Mouse (Mus musculus) megakaryocyte-erythroid progenitor cell, adult 5 weeks (primary cell): ENCODE data around the gene Ankrd66. TPM values are rescaled to one million over a fixed set of nuclear protein-coding genes. Genes with fewer than 3 reads are reported as not detected.

Experiments used
- polyA plus RNA-seq: library from polyadenylated mRNA; stranded (reverse); fragments of >175 nt; gene quantifications from 2 replicates; pipeline ENCODE4 v1.2.3, GENCODE M21; 2012

The Ankrd66 gene
- polyA plus RNA-seq, result not detected in 2 replicates

DNA sequence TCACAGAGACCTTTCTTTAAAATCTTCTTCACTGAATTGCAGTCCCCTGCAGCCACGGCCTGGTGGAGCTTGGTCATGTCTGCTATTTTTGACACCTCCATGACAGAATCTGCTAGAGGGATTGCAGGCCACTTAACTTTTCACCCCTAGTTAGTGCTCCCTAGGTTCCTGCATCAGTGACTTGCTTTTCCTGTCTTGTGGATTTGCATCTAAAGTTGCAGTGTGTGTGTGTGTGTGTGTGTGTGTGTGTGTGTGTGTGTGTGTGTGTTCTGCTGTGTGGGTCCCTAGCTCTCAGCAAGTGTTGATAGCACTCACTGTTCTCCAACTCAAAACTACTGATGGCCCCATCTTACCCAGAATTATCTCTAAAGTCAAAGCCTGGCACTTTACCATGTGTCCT, at the start of gene Ankrd66:
TSS of gene Ankrd66 (minus strand) at position 101 of the 400 bp plus-strand sequence.

GRCm38 (mm10) chr17:43567992-43568888, 24.8 kb upstream of the Ankrd66 start, which contains the start of gene Pla2g7:
Pla2g7 (plus strand) TSS chr17:43568098.

DNA sequence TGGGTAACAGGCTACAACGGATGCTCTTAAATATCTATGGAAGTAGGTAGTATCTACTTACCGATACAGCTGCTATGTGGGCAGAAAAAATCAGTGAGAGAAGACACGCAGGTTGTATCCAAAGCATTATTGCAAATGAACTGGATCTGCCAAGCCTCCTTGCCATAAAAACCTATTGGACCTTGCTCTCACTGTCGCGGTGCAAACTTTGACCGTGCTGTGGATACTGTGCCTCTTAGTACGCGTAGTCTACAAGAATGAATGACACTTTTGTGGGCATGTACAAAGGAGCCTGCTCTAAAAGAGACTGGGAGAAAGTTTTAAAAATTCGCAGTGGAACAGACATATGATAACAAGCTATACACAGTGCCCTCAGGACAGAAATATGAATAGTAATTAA, 40.8 kb downstream of the Ankrd66 start, which contains the start of gene Mep1a:
TSS of gene Mep1a (minus strand) at position 221 of the 400 bp plus-strand sequence.

Other genes starting within 250 kb of the Ankrd66 start
- gene Adgrf5, start 183.2 kb downstream of the Ankrd66 start, polyA plus RNA-seq, result 0.02 TPM in 1 of 2 replicates, not detected in the other
- not detected in 2 replicates for gene Mep1a, start 40.8 kb downstream of the Ankrd66 start, polyA plus RNA-seq
- gene Pla2g7, start 24.5 kb upstream of the Ankrd66 start, polyA plus RNA-seq, result 0.05 and 0.15 TPM in 2 replicates
- not detected in 2 replicates for gene Tdrd6, start 86.7 kb upstream of the Ankrd66 start, polyA plus RNA-seq
- gene Slc25a27, start 123.6 kb upstream of the Ankrd66 start, polyA plus RNA-seq, result 1.1 and 2.2 TPM in 2 replicates
- gene Cyp39a1, start 123.8 kb upstream of the Ankrd66 start, polyA plus RNA-seq, result 0.10 and 0.16 TPM in 2 replicates